Mouse (Mus musculus) fat pad, adult 2 months (tissue): ENCODE measurements around the gene Zfp217.

Experiments
- DNase-seq: peaks from one replicate; pipeline ENCODE4 v3.0.0-alpha.2; 2011; ENCODE audit warnings: low read depth, low spot score; ENCODE audit errors: extremely low read depth

Zfp217 gene

GRCm38 (mm10) chr2:170159795-170160568 is 12.1 kb upstream of the Zfp217 start:
- DNase-seq, result no peak

DNA sequence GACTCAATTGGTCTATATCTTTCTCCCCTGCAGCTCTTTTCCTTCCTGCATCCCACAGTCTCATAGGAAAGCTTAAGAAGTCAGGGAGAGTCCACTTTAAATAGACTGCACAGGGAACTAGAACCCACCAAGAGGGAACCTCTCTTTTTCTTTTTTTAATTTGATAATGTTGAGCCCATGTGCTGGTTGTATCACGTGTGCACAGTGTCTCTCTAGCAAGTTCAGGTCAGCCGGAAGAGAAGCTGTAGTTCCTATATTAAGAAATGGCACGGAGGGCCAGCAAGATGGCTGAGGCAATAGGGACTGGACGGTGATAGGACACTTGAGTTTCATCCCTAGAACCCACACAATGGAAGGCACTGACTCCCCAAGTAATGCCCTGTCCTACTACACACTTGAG is 11.1 kb upstream of the Zfp217 start:
- DNase-seq, result no peak

- DNase-seq, result no peak
Observed at GRCm38 (mm10) chr2:170158251-170158650, 10.3 kb upstream of the Zfp217 start.

DNA sequence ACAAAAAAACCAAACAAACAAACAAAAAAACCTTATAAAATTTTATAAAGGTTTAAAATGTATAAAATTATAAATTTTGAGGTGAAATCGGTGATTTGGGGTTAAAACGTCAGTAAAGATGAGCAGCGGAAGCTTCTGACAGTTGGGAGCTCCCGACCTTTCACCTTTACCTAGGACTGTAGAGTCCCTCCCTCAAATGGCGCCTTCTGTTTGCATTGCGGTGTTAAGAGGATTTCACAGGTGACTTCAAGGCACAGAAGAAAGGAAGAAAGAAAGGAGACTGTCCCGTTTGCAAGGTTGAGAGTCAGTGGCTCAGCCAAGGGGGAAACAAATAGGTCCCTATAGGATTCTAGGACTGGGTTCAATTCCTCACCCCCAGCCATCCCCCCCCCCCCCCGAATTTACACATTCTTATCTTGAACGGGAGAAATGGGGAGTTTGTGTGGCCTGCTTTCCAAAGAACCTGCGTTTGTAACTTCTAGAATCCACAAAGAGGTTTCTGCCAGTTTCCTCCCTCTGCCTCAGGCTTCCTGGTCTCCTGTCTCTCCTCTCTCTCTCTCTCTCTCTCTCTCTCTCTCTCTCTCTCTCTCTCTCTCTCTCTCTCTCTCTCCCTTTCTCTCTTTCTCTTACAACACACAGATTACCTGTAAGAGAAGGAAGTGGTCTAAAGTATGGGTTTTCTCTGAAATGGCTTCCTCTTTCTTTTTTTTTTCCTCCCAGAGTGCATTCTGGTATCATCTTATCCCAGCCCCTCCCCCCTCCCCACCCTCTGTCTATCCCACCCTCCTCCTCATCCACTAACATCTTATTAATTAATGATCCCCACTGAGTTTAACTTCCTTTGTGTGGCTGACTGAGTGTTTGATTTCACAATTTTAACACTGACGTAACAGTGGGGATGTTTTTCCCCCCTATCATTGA is 9.6 kb upstream of the Zfp217 start:
- no peak for DNase-seq

DNA sequence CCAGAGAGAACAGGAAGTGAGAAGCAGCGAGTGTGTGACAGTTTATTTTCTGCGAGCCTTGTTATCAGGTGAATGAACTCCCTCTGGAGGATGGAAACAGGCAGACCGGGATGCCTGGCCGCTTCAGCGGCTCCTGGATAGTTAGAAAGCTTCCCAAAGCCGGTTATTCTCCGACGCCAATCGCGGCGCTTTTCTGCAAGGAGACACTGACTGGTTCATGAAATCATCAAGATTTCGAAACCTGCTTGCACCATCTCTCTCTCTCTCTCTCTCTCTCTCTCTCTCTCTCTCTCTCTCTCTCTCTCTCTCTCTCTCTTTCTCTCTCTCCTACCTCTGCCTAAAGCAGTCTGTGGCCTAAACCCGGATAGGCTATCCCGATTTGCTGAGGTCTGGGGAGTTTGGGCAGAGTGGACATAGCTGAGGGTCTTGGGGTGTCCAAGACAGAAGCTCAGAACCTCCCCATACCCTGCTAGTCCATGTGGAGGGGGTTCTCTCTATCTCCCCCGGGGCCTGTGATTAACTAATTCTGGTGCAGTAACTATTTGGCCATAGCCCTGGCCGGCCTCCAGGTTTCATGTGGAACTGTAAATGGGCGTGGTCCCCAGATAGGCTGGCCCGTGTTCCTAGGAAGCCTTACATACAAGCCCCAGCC is 7.3 kb upstream of the Zfp217 start:
- peak; percentile 74 for DNase-seq

DNA sequence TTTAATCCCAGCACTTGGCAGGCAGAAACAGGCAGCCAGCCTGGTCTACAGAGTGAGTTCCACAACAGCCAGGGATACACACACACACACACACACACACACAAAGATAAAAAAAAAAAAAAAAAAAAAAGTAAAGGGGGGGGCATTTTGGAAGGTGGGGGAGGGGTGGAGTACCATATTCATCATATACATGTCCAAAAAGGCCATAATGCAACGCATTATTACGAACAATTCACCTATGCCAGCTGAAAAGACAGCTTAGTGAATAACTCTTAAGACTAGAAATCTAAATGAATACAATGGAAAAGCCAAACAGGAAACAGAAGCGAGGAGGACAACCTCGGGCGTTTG is 6.8 kb upstream of the Zfp217 start:
- DNase-seq, result no peak

DNA sequence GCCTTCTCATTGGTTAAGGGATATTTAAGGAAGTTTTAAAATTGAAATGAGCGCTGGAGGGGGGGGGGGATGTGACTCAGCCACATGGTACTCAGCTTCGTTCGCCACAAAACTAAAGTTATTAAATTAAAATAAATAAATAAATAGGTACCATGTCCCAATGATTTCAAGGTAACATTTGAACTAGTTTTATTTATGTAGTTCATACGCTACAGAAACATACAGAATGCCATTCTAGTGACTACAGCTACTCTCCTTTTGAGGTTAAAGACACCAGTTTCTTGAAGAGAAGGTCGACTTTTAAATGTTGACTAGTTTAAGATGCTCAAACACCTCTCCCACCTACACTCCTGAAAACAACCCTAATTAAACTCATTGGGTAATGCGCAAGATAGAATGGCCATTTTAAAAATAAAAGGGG is 6.4 kb upstream of the Zfp217 start:
- no peak for DNase-seq

- DNase-seq, result no peak
Observed at GRCm38 (mm10) chr2:170153421-170154271, 5.7 kb upstream of the Zfp217 start.

- no peak for DNase-seq
Observed at GRCm38 (mm10) chr2:170152856-170153255, 5.0 kb upstream of the Zfp217 start.

DNA sequence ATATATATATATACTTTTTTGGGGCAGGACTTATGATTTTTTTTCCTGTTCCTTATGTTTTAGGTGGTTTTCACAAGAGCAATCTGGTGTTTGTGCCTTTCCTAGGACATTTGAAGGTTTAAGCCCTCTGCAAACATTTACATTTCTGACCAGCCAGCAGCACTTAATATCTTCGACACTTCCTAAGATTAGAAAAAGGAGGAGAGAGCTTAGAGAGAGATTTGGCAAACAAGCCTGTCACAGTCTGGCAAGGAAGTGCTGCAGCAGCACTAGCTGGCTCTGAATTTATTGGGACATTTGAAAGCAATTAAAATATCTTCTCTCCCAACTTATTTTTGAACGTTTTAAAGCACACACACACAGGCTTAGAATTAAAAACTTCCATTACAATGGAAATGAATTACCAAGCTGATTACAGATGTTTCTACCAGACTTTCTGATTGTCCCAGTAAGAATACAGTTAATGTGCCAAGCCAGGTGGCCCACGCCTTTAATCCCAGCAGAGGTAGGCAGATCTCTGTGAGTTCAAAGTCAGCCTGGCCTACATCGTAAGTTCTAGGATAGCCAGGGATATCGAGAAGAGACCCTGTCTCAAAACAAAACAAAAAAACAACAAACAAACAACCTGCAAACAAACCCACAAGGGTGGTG is 4.3 kb upstream of the Zfp217 start:
- no peak for DNase-seq

GRCm38 (mm10) chr2:170151470-170151869 is 3.6 kb upstream of the Zfp217 start:
- DNase-seq, result no peak

DNA sequence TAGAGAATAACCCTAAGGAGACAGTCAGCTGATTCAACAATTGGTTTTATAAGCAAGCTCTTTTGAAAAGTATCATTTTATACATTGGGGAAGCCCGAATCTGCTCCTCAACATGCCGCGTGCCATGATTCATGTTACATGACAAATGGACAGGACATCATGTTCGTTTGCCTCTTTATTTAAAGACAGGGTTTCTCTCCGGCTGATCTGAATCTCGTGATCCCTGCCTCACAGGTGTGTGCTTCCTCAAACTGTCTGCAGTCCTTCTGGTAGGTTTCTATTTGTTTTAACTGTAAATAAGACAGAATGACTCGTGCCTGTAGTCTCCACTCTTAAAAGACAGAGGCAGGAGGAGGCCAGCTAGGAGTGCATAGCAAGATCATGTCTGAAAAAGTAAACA is 925 bp upstream of the Zfp217 start:
- no peak for DNase-seq

- DNase-seq, result no peak
Observed at GRCm38 (mm10) chr2:170147170-170147569, 733 bp downstream of the Zfp217 start.

DNA sequence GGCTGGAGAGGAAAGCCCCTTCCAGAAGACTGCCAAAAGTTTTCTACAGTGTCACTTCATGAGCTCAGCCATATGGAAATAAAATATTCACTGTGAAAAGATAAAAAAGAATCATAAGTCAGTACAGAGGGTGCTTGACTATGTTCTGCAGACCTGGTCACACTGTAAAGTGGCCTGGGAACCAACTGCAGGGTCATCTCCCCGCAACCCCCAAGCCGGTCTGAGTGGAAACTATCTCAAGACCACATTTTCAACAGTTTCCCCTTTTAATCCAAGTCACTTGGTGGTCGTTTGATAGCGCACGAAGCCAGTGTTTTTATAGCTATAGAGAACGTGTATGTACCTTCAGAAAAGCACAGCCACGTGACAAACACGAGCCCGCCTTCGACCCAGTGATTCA is 3.6 kb downstream of the Zfp217 start:
- no peak for DNase-seq

- no peak for DNase-seq
Observed at GRCm38 (mm10) chr2:170143861-170144260, 4.0 kb downstream of the Zfp217 start.

DNA sequence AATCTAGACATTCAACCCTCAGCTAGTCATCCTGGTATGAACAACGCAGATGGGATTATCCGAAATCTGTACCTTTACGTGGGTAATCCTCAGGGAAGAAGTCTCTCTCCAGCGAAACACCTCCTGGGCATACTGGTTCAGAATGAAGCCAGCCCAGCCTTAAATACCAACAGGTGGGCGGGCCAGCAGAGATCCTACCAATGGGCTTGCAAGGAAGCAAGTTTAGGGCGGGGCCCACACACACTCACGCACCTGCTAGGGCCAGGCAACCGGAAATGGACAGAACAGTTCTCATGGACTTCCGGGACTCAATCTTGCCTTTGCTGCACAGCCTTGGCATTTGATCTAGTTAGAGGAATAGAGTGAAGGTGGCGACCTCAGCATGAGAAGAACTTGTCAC is 5.4 kb downstream of the Zfp217 start:
- no peak for DNase-seq

DNA sequence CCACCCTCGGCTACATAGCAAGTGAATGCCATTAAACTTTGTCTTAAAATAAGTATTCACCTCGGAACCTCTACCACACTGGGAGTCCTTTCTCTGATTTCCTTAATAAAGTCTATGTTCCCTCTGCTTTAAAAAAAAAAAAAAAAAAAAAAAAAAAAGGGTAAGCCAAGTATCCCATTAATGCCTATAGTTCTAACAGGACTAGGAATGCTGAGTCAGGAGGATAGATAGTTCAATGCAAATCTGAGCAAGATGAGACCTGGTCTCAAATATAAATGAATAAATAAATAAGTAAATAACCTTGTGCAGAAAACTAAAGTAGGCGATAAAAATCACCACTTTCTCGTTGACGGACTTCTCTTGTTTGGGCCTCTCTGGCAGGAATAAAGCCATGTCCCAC is 6.4 kb downstream of the Zfp217 start:
- no peak for DNase-seq

DNA sequence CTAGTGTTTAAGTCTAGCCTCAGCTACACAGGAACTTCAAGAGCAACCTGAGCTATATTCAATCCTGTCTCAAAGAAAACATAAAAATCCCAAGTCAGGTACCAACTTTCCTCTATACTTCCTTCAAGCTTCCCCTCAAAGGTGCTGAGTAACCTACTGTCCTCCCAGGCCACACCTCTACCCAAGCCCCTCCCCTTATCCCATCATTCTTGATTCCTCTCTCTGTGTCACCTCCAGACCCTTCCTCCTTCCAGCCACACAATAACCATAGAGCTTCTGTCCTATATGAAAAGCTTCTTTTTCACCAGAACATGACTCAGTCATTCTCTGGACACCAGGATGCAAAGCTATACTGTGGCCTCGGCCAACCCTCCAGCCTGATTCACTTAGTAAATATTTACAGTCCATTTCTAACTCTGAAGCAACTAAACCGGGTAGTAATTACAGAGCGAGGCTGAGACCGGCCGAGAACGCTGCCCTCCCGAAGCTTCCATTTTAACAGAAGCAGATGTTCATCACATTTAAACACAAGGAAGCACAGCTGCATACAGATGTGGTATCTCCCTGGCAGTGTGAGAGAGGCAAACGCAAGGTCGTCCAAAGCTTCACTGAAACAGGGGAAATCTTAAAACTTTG is 8.4 kb downstream of the Zfp217 start:
- DNase-seq, result no peak

DNA sequence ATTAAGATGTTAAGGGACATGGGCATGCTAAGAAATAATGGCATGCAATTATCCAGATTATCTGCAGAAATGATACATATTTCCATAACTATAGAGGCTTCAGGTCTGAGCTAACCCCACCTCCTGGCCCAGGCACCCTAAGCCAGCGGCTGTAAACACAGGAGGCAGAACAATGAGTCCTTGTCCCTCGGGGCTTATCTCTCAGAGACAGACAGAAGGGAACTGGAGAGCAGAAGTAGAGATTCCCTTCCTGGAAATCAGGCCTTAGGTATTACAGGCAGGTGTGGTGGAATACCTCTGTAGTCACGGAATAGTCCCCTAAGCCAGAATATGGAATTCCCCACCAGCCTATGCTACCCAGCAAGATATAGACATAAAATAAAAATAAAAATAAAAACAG is 11.0 kb downstream of the Zfp217 start:
- DNase-seq, result no peak

DNA sequence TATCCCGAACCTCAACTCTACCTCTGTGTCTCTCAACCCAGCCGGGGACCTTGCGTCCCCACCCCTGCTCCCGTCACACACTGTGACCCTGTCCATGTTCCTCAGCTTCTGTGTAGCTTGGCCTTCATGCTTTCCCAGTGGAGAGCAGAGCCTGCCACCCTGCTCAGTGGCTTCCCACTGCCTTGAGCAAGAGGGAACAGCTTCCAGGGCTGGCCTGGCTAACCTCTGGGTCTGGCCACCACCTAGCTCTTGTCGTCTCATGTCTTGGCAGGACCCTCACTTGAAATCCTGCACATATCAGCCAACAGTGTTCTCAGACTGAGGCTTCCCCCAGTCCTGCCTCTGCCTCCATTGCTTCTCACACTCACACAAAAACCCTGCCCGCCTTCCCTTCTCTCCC is 12.1 kb downstream of the Zfp217 start:
- no peak for DNase-seq
